Comparison of ENCODE assay signal across 8 mouse cellular contexts in genomic region chr10:3366870-3367431, GRCm38 (mm10). TPM values are rescaled to one million over a fixed set of nuclear protein-coding genes. Genes with fewer than 3 reads are reported as not detected.
A peak's percentile ranks its signal among the peaks of the same experiment; 100 is the strongest.
DNase-seq lines count a peak whose midpoint lies in the region; ATAC-seq and TF ChIP-seq lines count a peak whose summit lies in the region.

No protein-coding gene starts in this region.

- TF ChIP-seq POLR2A in kidney, adult 2 months (IDR thresholded peaks at IDR 0.05; ENCODE audit: low read depth, low read length): no peak
- no peak for TF ChIP-seq POLR2A in brain, embryonic 14.5 days (IDR thresholded peaks at IDR 0.05; ENCODE audit: borderline replicate concordance, extremely low read depth, insufficient read depth, insufficient read length, poor library complexity, severe bottlenecking)

- peak overlapping the region; percentile 79 for H3K9ac ChIP-seq in hindbrain, embryonic 12.5 days
- no peak overlapping the region for H3K9ac ChIP-seq in limb, embryonic 11.5 days (ENCODE audit: low read length)
- H3K9ac ChIP-seq in midbrain, embryonic 16.5 days (ENCODE audit: low read depth, low read length): peak overlapping the region; percentile 87

- no peak overlapping the region for H3K27ac ChIP-seq in kidney, adult 2 months (ENCODE audit: insufficient read depth, low read depth, low read length)
- H3K27ac ChIP-seq in hindbrain, embryonic 12.5 days: peak overlapping the region; percentile 70
- H3K27ac ChIP-seq in limb, embryonic 11.5 days (replicated peaks; ENCODE audit: low read depth, low read length): no peak overlapping the region
- peak overlapping the region; percentile 85 for H3K27ac ChIP-seq in midbrain, embryonic 16.5 days (ENCODE audit: low read length)

- H3K4me3 ChIP-seq in kidney, adult 2 months (ENCODE audit: insufficient read depth, low read depth, low read length): peak overlapping the region; percentile 49
- H3K4me3 ChIP-seq in hindbrain, embryonic 12.5 days: peak overlapping the region; percentile 62
- peak overlapping the region; percentile 46 for H3K4me3 ChIP-seq in limb, embryonic 11.5 days (ENCODE audit: low read depth, low read length)
- peak overlapping the region; percentile 77 for H3K4me3 ChIP-seq in midbrain, embryonic 16.5 days (ENCODE audit: low read depth, low read length)

- H3K27me3 ChIP-seq in kidney, adult 2 months (replicated peaks; ENCODE audit: control insufficient read depth, insufficient read depth, low read length): no peaks in the 10 kb centered on the region
- H3K27me3 ChIP-seq in hindbrain, embryonic 12.5 days: peaks cover 6% of the 10 kb centered on the region; the same call in 1 of the 2 replicates
- H3K27me3 ChIP-seq in limb, embryonic 11.5 days (ENCODE audit: control insufficient read depth, insufficient read depth, low read length): peaks cover 19% of the 10 kb centered on the region
- H3K27me3 ChIP-seq in midbrain, embryonic 16.5 days (ENCODE audit: control insufficient read depth, insufficient read depth, low read depth, low read length): no peaks in the 10 kb centered on the region; the same call in 1 of the 2 replicates

- no peak for DNase-seq in kidney, adult 2 months
- DNase-seq in kidney, adult 9 months: no peak
- peak; percentile 25 for DNase-seq in brain, embryonic 14.5 days (ENCODE audit: low read depth)
- peak; percentile 4 to 48 for DNase-seq in frontal cortex, adult 2 months (ENCODE audit: extremely low spot score in 1 of 2, low spot score in 1 of 2)
- DNase-seq in limb, embryonic 11.5 days (ENCODE audit: low spot score): peak; percentile 60
- no peak for DNase-seq in thymus, postnatal 10 days (ENCODE audit: low spot score in 2 of 2)

- peak overlapping the region; percentile 68 for H3K4me2 ChIP-seq in hindbrain, embryonic 12.5 days (replicated peaks)
- H3K4me2 ChIP-seq in limb, embryonic 11.5 days (ENCODE audit: low read depth, severe bottlenecking): peak overlapping the region; percentile 94
- peak overlapping the region; percentile 81 for H3K4me2 ChIP-seq in midbrain, embryonic 16.5 days (ENCODE audit: low read length)

- H3K4me1 ChIP-seq in kidney, adult 2 months (ENCODE audit: control insufficient read depth, insufficient read depth, low read length): no peaks in the 10 kb centered on the region
- peaks cover 14% of the 10 kb centered on the region; the same call in 1 of the 2 replicates for H3K4me1 ChIP-seq in hindbrain, embryonic 12.5 days
- H3K4me1 ChIP-seq in limb, embryonic 11.5 days (ENCODE audit: control insufficient read depth, insufficient read depth, low read length): no peaks in the 10 kb centered on the region
- peaks cover 6% of the 10 kb centered on the region for H3K4me1 ChIP-seq in midbrain, embryonic 16.5 days (ENCODE audit: control insufficient read depth, insufficient read depth, low read length)

- H3K9me3 ChIP-seq in hindbrain, embryonic 12.5 days (replicated peaks): no peaks in the 10 kb centered on the region
- H3K9me3 ChIP-seq in limb, embryonic 11.5 days (ENCODE audit: control insufficient read depth, low read length): no peaks in the 10 kb centered on the region
- H3K9me3 ChIP-seq in midbrain, embryonic 16.5 days (replicated peaks; ENCODE audit: control insufficient read depth, low read length, poor library complexity, severe bottlenecking): no peaks in the 10 kb centered on the region

- ATAC-seq in hindbrain, embryonic 12.5 days (ENCODE audit: low FRiP score): peak; percentile 67
- ATAC-seq in limb, embryonic 11.5 days (ENCODE audit: insufficient number of reproducible peaks, low FRiP score, low TSS enrichment, low read depth): 0 out of 2 replicates have a peak, but pooled peaks have one; percentile 57
- peak; percentile 74 for ATAC-seq in midbrain, embryonic 16.5 days

- no peak for TF ChIP-seq CTCF in kidney, adult 2 months (conservative IDR thresholded peaks at IDR 0.05; ENCODE audit: insufficient read depth, insufficient read length, low read depth, low read length)
- TF ChIP-seq CTCF in brain, embryonic 14.5 days (IDR thresholded peaks at IDR 0.05; ENCODE audit: borderline replicate concordance, extremely low read depth, insufficient read depth, insufficient read length): no peak

- WGBS in kidney, adult 2 months: 2% methylated on average over 26 of the region's 26 CpGs
- under 1% methylated on average over 24 of the region's 26 CpGs for WGBS in hindbrain, embryonic 12.5 days
- WGBS in limb, embryonic 11.5 days: 2% methylated on average over 25 of the region's 26 CpGs
- WGBS in midbrain, embryonic 16.5 days: 2% methylated on average over 26 of the region's 26 CpGs

- H3K36me3 ChIP-seq in kidney, adult 2 months (ENCODE audit: control insufficient read depth, insufficient read depth, low read length): no peaks in the 10 kb centered on the region
- H3K36me3 ChIP-seq in hindbrain, embryonic 12.5 days: no peaks in the 10 kb centered on the region
- no peaks in the 10 kb centered on the region for H3K36me3 ChIP-seq in limb, embryonic 11.5 days (ENCODE audit: control insufficient read depth, insufficient read depth, low read length)
- no peaks in the 10 kb centered on the region for H3K36me3 ChIP-seq in midbrain, embryonic 16.5 days (ENCODE audit: control insufficient read depth, insufficient read depth, low read length)

RNA-seq across cellular contexts. Expression of gene Ppp1r14c, which starts 1.1 kb away (rescaled TPM):
- polyA plus RNA-seq in kidney, adult 2 months (2012; rRNA removed): 0.10 and 0.38 TPM in 2 replicates
- 19.0 and 25.5 TPM in 2 replicates for polyA plus RNA-seq in brain, embryonic 14.5 days (2012; rRNA removed)
- polyA plus RNA-seq in frontal cortex, adult 2 months (2012; rRNA removed): 15.7 and 16.5 TPM in 2 replicates
- polyA plus RNA-seq in hindbrain, embryonic 12.5 days (2016; fragmentation: Nextera tagmentation; extraction: Ambion mirVana): 20.0 and 21.4 TPM in 2 replicates
- polyA plus RNA-seq in limb, embryonic 11.5 days (2014; fragmentation: Nextera tagmentation; extraction: Ambion mirVana): 1.7 TPM in 2 replicates
- polyA plus RNA-seq in midbrain, embryonic 16.5 days (2015; fragmentation: Nextera tagmentation; extraction: Ambion mirVana): 49.1 and 63.8 TPM in 2 replicates

Comparison
In these comparisons a context has a peak if more than half of its experiments do, and no peak if none do; other contexts are left out.
1. DNase-seq: peak in brain, embryonic 14.5 days (single experiment), frontal cortex, adult 2 months (2 of 2) and limb, embryonic 11.5 days (single experiment); none in kidney, adult 2 months (single experiment), kidney, adult 9 months (single experiment) and thymus, postnatal 10 days (0 of 2).
2. H3K27ac ChIP-seq: peak in hindbrain, embryonic 12.5 days (single experiment) and midbrain, embryonic 16.5 days (single experiment); none in kidney, adult 2 months (single experiment) and limb, embryonic 11.5 days (single experiment).
3. Peak in every context shown above with its lines, with median percentiles within 50 percentile points of each other: H3K4me3 ChIP-seq, ATAC-seq and H3K4me2 ChIP-seq.